Mouse (Mus musculus): ENCODE measurements around the gene Gfm2. TPM values are rescaled to one million over a fixed set of nuclear protein-coding genes. Genes with fewer than 3 reads are reported as not detected.
"Not testable (repeated sequence)": the region's sequence is repeated elsewhere in the genome, so short reads cannot be mapped to it uniquely, and the experiment has no call there.

Gene Gfm2
- polyA plus RNA-seq (2012; rRNA removed): 28.3 and 31.1 TPM in 2 replicates

DNA sequence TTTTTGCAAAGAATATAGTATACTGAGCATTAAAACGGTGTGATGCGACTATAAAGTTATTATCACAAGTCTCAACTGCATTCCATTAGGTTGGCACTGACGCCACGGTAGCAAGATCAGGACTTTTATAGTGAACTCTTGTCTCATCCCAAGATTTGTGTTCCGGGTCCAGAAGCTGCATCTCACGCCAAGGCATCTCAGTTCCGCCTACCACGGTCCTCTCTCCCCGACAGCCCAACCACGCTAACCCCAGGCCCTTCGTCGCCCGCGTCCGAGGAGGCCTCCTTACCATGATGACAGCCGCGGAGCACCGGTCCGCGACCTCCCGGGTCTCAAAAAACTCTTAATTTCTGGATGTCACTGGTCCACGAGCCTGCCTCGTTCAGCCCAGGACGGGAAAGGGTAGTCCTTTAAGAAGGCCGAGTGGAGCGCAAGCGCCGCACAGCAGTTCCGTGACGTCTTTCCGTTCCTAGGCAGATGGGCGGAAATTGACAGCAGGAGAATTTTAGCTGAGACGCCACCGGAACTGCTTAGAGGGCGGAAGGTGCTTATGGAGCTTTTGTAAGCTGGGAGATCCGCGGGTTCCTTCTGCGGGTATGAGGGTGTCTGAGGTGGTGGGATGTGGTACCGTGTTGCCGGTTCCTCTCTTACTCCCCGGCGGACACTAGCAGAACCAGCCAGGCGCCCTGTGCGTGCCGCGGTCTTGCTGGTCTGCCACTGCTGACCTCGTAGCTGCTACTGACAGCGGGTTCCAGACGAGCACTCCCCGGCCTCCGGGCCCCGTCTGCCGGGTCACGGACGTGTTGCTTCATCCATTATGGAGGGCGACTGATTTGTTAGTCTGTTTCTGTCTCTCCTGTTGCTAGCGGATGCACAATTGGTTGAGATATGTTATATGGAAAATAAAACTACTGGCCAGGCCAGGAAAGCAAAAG is at the start of gene Gfm2, which contains the start of gene Nsa2:
TSS of gene Gfm2 (plus strand) at position 472 of the 935 bp plus-strand sequence.
TSS of gene Nsa2 (minus strand) at position 472 of the 935 bp plus-strand sequence.
- peak; percentile 89 for DNase-seq
- H3K4me3 ChIP-seq (ENCODE audit: control insufficient read depth, insufficient read depth, low read length): peak within 1 kb of the TSS; percentile 98
- TF ChIP-seq CTCF (IDR thresholded peaks at IDR 0.05; ENCODE audit: borderline replicate concordance, control insufficient read depth, extremely low read depth, insufficient read depth, low read length, poor library complexity) (peak; percentile 55; the same call in 1 of the 2 replicates), POLR2A (IDR thresholded peaks at IDR 0.05; ENCODE audit: control insufficient read depth, extremely low read depth, insufficient read depth, low read length, poor library complexity) (peak; percentile 82)
- peaks cover 3% of the 10 kb centered on the region; the same call in 1 of the 2 replicates for H3K4me1 ChIP-seq (replicated peaks; ENCODE audit: control insufficient read depth, insufficient read depth, low read length)
- no peaks in the 10 kb centered on the region for H3K27me3 ChIP-seq (ENCODE audit: control insufficient read depth, insufficient read depth, low read length)
- under 1% methylated on average over 57 of the region's 57 CpGs for WGBS
- H3K36me3 ChIP-seq (ENCODE audit: control insufficient read depth, insufficient read depth, low read length): peaks cover 23% of the 10 kb centered on the region
- peak within 1 kb of the TSS; percentile 68 for H3K27ac ChIP-seq (ENCODE audit: control insufficient read depth, insufficient read depth, low read length)

DNA sequence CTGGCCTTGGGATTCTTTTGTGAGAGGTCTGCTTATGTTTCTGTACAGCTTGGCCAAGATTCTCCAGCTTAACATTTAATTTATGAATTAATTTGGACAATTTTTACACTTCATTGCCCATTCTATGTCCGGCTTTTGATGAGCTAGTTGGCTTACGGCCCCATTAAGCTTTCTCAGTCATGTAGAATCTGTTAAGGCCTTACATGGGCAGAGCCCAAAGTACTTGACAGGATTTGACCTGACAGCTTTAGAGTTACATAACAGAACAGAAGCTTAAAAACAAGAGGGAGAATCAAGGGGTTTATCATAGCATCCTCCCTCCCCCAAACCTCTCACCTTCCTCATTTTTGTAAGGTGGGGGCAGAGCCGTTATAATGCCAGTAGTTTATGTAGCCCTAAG is 49.6 kb upstream of the Gfm2 start:
- no peak for TF ChIP-seq POLR2A (IDR thresholded peaks at IDR 0.05; ENCODE audit: control insufficient read depth, extremely low read depth, insufficient read depth, low read length, poor library complexity)
- no peak for TF ChIP-seq CTCF (IDR thresholded peaks at IDR 0.05; ENCODE audit: borderline replicate concordance, control insufficient read depth, extremely low read depth, insufficient read depth, low read length, poor library complexity)
- Histone ChIP-seq H3K36me3 (ENCODE audit: control insufficient read depth, insufficient read depth, low read length) (no peaks in the 10 kb centered on the region), H3K4me1 (replicated peaks; ENCODE audit: control insufficient read depth, insufficient read depth, low read length) (no peaks in the 10 kb centered on the region), H3K27me3 (ENCODE audit: control insufficient read depth, insufficient read depth, low read length) (no peaks in the 10 kb centered on the region), H3K27ac (ENCODE audit: control insufficient read depth, insufficient read depth, low read length) (no peak overlapping the region), H3K4me3 (ENCODE audit: control insufficient read depth, insufficient read depth, low read length) (no peak overlapping the region)
- DNase-seq: no peak
- 91% methylated on average over 3 of the region's 3 CpGs for WGBS

DNA sequence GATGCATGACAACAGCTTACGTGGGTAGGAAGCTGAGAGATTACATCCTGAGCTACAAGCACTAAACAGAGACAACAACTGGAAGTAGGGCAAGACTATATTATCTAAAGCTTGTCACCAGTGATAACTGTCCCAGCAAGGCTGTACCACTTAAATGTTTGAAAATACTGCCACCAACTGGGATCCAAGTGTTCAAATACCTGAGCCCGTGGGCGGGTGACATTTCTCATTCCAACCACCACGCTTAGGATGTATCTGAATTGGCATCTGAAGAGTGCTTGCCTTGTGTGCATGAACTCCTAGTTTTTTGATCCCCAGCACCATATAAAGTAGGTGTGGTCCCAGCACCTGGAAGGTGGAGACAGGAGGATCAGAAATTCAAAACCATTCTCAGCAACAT is 42.0 kb upstream of the Gfm2 start:
- Histone ChIP-seq H3K27ac (ENCODE audit: control insufficient read depth, insufficient read depth, low read length) (no peak overlapping the region), H3K4me3 (ENCODE audit: control insufficient read depth, insufficient read depth, low read length) (no peak overlapping the region), H3K36me3 (ENCODE audit: control insufficient read depth, insufficient read depth, low read length) (no peaks in the 10 kb centered on the region), H3K27me3 (ENCODE audit: control insufficient read depth, insufficient read depth, low read length) (no peaks in the 10 kb centered on the region), H3K4me1 (replicated peaks; ENCODE audit: control insufficient read depth, insufficient read depth, low read length) (no peaks in the 10 kb centered on the region)
- no peak for DNase-seq
- 88% methylated on average over 4 of the region's 4 CpGs for WGBS
- TF ChIP-seq CTCF (IDR thresholded peaks at IDR 0.05; ENCODE audit: borderline replicate concordance, control insufficient read depth, extremely low read depth, insufficient read depth, low read length, poor library complexity): no peak
- no peak for TF ChIP-seq POLR2A (IDR thresholded peaks at IDR 0.05; ENCODE audit: control insufficient read depth, extremely low read depth, insufficient read depth, low read length, poor library complexity)

DNA sequence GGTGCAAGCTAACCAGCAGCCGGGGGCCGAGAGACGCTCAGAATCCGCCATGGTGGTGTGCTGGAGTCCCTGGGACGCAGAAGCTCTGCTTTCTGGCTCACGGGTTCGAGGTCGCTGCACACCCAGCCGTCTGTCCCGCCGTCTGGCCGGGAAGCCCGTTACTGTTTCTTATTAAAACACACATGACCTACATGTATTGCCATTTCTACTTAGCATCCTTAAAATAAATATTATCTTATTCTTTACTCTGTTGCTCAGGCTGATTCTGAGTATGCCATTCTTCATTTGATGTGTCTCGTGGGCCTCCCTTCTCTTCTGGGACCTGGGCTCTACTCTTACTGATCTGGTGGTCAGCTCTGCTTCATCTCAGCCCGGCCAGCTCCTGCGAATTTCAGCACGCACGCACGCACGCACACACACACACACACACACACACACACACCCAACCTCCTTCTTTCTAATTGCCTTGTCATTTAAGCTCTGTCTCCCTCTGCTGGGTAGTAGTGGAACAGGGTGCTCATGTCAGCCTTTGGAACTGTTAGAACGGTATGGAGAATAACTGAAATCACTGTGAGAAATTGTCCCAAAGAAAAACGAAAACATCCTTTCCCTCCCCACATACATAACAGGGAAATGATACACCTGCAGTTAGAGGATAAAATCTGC is 38.4 kb upstream of the Gfm2 start, which contains the start of gene Gm6169:
TSS of gene Gm6169 (minus strand) at position 51 of the 666 bp plus-strand sequence.
- WGBS: 66% methylated on average over 22 of the region's 22 CpGs
- Histone ChIP-seq H3K27me3 (ENCODE audit: control insufficient read depth, insufficient read depth, low read length) (no peaks in the 10 kb centered on the region), H3K36me3 (ENCODE audit: control insufficient read depth, insufficient read depth, low read length) (no peaks in the 10 kb centered on the region), H3K4me3 (ENCODE audit: control insufficient read depth, insufficient read depth, low read length) (no peak within 1 kb of the TSS), H3K27ac (ENCODE audit: control insufficient read depth, insufficient read depth, low read length) (no peak within 1 kb of the TSS), H3K4me1 (replicated peaks; ENCODE audit: control insufficient read depth, insufficient read depth, low read length) (no peaks in the 10 kb centered on the region)
- no peak for TF ChIP-seq CTCF (IDR thresholded peaks at IDR 0.05; ENCODE audit: borderline replicate concordance, control insufficient read depth, extremely low read depth, insufficient read depth, low read length, poor library complexity)
- peak; percentile 16 for DNase-seq

DNA sequence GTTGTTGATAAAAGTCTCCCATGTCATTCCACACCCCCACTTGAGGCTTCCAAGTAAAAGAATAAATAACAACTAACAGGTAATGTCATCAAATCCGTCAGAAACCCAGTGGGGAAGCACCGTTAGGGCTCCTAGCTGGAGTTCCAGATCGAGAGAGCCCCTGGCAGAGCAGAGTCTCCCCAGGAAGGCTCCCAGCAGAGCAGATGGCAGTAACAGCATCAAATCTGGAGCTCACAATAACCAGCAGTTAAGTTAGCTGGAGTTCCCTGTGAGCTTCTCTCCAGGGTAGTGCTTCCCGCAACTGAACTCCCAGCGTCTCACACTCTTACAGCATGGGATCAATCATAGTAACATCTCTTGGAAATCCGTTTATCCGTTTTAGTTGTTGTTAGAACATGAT is 32.7 kb upstream of the Gfm2 start:
- H3K27me3 ChIP-seq (ENCODE audit: control insufficient read depth, insufficient read depth, low read length): no peaks in the 10 kb centered on the region
- H3K4me3 ChIP-seq (ENCODE audit: control insufficient read depth, insufficient read depth, low read length): no peak overlapping the region
- H3K36me3 ChIP-seq (ENCODE audit: control insufficient read depth, insufficient read depth, low read length): no peaks in the 10 kb centered on the region
- DNase-seq: no peak
- H3K4me1 ChIP-seq (replicated peaks; ENCODE audit: control insufficient read depth, insufficient read depth, low read length): no peaks in the 10 kb centered on the region
- H3K27ac ChIP-seq (ENCODE audit: control insufficient read depth, insufficient read depth, low read length): no peak overlapping the region
- TF ChIP-seq CTCF (IDR thresholded peaks at IDR 0.05; ENCODE audit: borderline replicate concordance, control insufficient read depth, extremely low read depth, insufficient read depth, low read length, poor library complexity) (no peak), POLR2A (IDR thresholded peaks at IDR 0.05; ENCODE audit: control insufficient read depth, extremely low read depth, insufficient read depth, low read length, poor library complexity) (no peak)
- 96% methylated on average over 7 of the region's 7 CpGs for WGBS

DNA sequence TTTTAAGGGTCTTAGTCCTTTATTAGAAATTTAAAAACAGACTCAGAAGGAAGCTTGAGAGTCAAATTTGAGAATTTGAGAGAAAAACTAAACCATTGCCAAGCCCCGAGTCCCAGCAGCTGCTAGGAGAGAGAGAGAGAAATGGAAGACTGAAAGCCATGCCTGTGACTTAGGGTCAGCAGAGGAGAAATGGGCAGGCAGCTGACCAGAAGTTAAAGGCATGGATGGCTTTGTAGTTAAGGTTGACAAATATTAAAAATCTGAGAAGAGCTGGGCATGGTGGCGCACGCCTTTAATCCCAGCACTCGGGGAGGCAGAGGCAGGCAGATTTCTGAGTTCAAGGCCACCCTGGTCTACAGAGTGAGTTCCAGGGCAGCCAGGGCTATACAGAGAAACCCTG is 30.0 kb upstream of the Gfm2 start:
- H3K36me3 ChIP-seq (ENCODE audit: control insufficient read depth, insufficient read depth, low read length); H3K27me3 ChIP-seq (ENCODE audit: control insufficient read depth, insufficient read depth, low read length); DNase-seq; H3K4me3 ChIP-seq (ENCODE audit: control insufficient read depth, insufficient read depth, low read length); H3K27ac ChIP-seq (ENCODE audit: control insufficient read depth, insufficient read depth, low read length); H3K4me1 ChIP-seq (replicated peaks; ENCODE audit: control insufficient read depth, insufficient read depth, low read length): not testable (repeated sequence)
- 97% methylated on average over 4 of the region's 4 CpGs for WGBS

Data from thymus, adult 2 months (tissue).